Mouse (Mus musculus): ENCODE measurements around the gene Erich6. TPM values are rescaled to one million over a fixed set of nuclear protein-coding genes. Genes with fewer than 3 reads are reported as not detected.
"Not testable (repeated sequence)": the region's sequence is repeated elsewhere in the genome, so short reads cannot be mapped to it uniquely, and the experiment has no call there.

Gene Erich6
- polyA plus RNA-seq, 1 experiment from 2014 or later, result 0.19 TPM

- ATAC-seq (ENCODE audit: low FRiP score, low read depth), result no peak
- Histone ChIP-seq H3K4me3 (no peak overlapping the region), H3K4me2 (replicated peaks) (no peak overlapping the region), H3K9ac (no peak overlapping the region), H3K36me3 (no peaks in the 10 kb centered on the region), H3K9me3 (no peaks in the 10 kb centered on the region), H3K4me1 (no peaks in the 10 kb centered on the region), H3K27me3 (replicated peaks) (no peaks in the 10 kb centered on the region), H3K27ac (no peak overlapping the region)
- 93% methylated on average over 4 of the region's 4 CpGs for WGBS
These were observed 12.0 kb downstream of the Erich6 start for GRCm38 (mm10) chr3:58624981-58625380.

- H3K4me1 ChIP-seq, result no peaks in the 10 kb centered on the region
- no peak overlapping the region for H3K4me2 ChIP-seq (replicated peaks)
- H3K9me3 ChIP-seq, result no peaks in the 10 kb centered on the region
- 71% methylated on average over 3 of the region's 3 CpGs for WGBS
- no peaks in the 10 kb centered on the region for H3K27me3 ChIP-seq (replicated peaks)
- no peak overlapping the region for H3K4me3 ChIP-seq
- H3K27ac ChIP-seq, result no peak overlapping the region
- no peak overlapping the region for H3K9ac ChIP-seq
- no peak for ATAC-seq (ENCODE audit: low FRiP score, low read depth)
- H3K36me3 ChIP-seq, result no peaks in the 10 kb centered on the region
These were observed 14.2 kb downstream of the Erich6 start for GRCm38 (mm10) chr3:58622665-58623394.

GRCm38 (mm10) chr3:58621066-58621465, 15.9 kb downstream of the Erich6 start:
- 80% methylated on average over 7 of the region's 7 CpGs for WGBS
- Histone ChIP-seq H3K9me3 (no peaks in the 10 kb centered on the region), H3K4me3 (no peak overlapping the region), H3K9ac (no peak overlapping the region), H3K27me3 (replicated peaks) (no peaks in the 10 kb centered on the region), H3K4me2 (replicated peaks) (no peak overlapping the region), H3K36me3 (no peaks in the 10 kb centered on the region), H3K27ac (no peak overlapping the region), H3K4me1 (no peaks in the 10 kb centered on the region)
- ATAC-seq (ENCODE audit: low FRiP score, low read depth), result no peak

GRCm38 (mm10) chr3:58609985-58610384, 27.0 kb downstream of the Erich6 start:
- no peak overlapping the region for H3K9ac ChIP-seq
- WGBS, result 79% methylated on average over 5 of the region's 5 CpGs
- no peaks in the 10 kb centered on the region for H3K4me1 ChIP-seq
- no peaks in the 10 kb centered on the region for H3K27me3 ChIP-seq (replicated peaks)
- ATAC-seq (ENCODE audit: low FRiP score, low read depth), result no peak
- H3K9me3 ChIP-seq, result peaks cover 3% of the 10 kb centered on the region; the same call in 1 of the 2 replicates
- no peak overlapping the region for H3K4me3 ChIP-seq
- H3K36me3 ChIP-seq, result no peaks in the 10 kb centered on the region
- H3K4me2 ChIP-seq (replicated peaks), result no peak overlapping the region
- H3K27ac ChIP-seq, result no peak overlapping the region

GRCm38 (mm10) chr3:58608506-58608905, 28.5 kb downstream of the Erich6 start:
- no peaks in the 10 kb centered on the region for H3K27me3 ChIP-seq (replicated peaks)
- no peak for ATAC-seq (ENCODE audit: low FRiP score, low read depth)
- H3K4me1 ChIP-seq, result no peaks in the 10 kb centered on the region
- H3K36me3 ChIP-seq, result no peaks in the 10 kb centered on the region
- 35% methylated on average over 4 of the region's 4 CpGs for WGBS
- H3K27ac ChIP-seq, result no peak overlapping the region
- no peak overlapping the region for H3K9ac ChIP-seq
- H3K4me3 ChIP-seq, result no peak overlapping the region
- peaks cover 3% of the 10 kb centered on the region; the same call in 1 of the 2 replicates for H3K9me3 ChIP-seq
- no peak overlapping the region for H3K4me2 ChIP-seq (replicated peaks)

- H3K9ac ChIP-seq, result no peak overlapping the region
- H3K27ac ChIP-seq, result no peak overlapping the region
- 42% methylated on average over 5 of the region's 5 CpGs for WGBS
- peak; percentile 62; the same call in 1 of the 2 replicates for ATAC-seq (ENCODE audit: low FRiP score, low read depth)
- H3K27me3 ChIP-seq (replicated peaks), result no peaks in the 10 kb centered on the region
- peaks cover 21% of the 10 kb centered on the region for H3K36me3 ChIP-seq
- no peak overlapping the region for H3K4me2 ChIP-seq (replicated peaks)
- no peak overlapping the region for H3K4me3 ChIP-seq
- no peaks in the 10 kb centered on the region for H3K9me3 ChIP-seq
- no peaks in the 10 kb centered on the region for H3K4me1 ChIP-seq
These were observed 43.4 kb downstream of the Erich6 start for GRCm38 (mm10) chr3:58593623-58594022.

- 81% methylated on average over 7 of the region's 7 CpGs for WGBS
- H3K9me3 ChIP-seq; H3K4me2 ChIP-seq (replicated peaks); H3K9ac ChIP-seq; ATAC-seq (ENCODE audit: low FRiP score, low read depth); H3K27ac ChIP-seq; H3K4me3 ChIP-seq; H3K27me3 ChIP-seq (replicated peaks); H3K4me1 ChIP-seq: not testable (repeated sequence)
- H3K36me3 ChIP-seq, result peaks cover 18% of the 10 kb centered on the region
These were observed 44.3 kb downstream of the Erich6 start for GRCm38 (mm10) chr3:58592666-58593065.

- not testable (repeated sequence) for H3K4me2 ChIP-seq (replicated peaks); H3K27ac ChIP-seq; H3K4me1 ChIP-seq; H3K27me3 ChIP-seq (replicated peaks); H3K4me3 ChIP-seq; ATAC-seq (ENCODE audit: low FRiP score, low read depth); H3K9ac ChIP-seq; H3K9me3 ChIP-seq
- WGBS, result 93% methylated on average over 4 of the region's 4 CpGs
- peaks cover 34% of the 10 kb centered on the region for H3K36me3 ChIP-seq
These were observed 46.5 kb downstream of the Erich6 start for GRCm38 (mm10) chr3:58590544-58590943.

GRCm38 (mm10) chr3:58582788-58583426, 54.1 kb downstream of the Erich6 start:
- no peaks in the 10 kb centered on the region for H3K27me3 ChIP-seq (replicated peaks)
- peaks cover 21% of the 10 kb centered on the region for H3K36me3 ChIP-seq
- H3K4me1 ChIP-seq, result peaks cover 10% of the 10 kb centered on the region; the same call in 1 of the 2 replicates
- no peak for ATAC-seq (ENCODE audit: low FRiP score, low read depth)
- H3K4me2 ChIP-seq (replicated peaks), result no peak overlapping the region
- no peaks in the 10 kb centered on the region for H3K9me3 ChIP-seq
- H3K9ac ChIP-seq, result no peak overlapping the region
- WGBS, result 95% methylated on average over 5 of the region's 5 CpGs
- no peak overlapping the region for H3K27ac ChIP-seq
- H3K4me3 ChIP-seq, result no peak overlapping the region

GRCm38 (mm10) chr3:58582297-58582696, 54.7 kb downstream of the Erich6 start:
- 90% methylated on average over 5 of the region's 5 CpGs for WGBS
- no peak overlapping the region for H3K9ac ChIP-seq
- no peak overlapping the region for H3K27ac ChIP-seq
- H3K36me3 ChIP-seq, result peaks cover 18% of the 10 kb centered on the region
- ATAC-seq (ENCODE audit: low FRiP score, low read depth), result no peak
- no peak overlapping the region for H3K4me3 ChIP-seq
- no peaks in the 10 kb centered on the region for H3K9me3 ChIP-seq
- H3K4me2 ChIP-seq (replicated peaks), result no peak overlapping the region
- peaks cover 11% of the 10 kb centered on the region; the same call in 1 of the 2 replicates for H3K4me1 ChIP-seq
- H3K27me3 ChIP-seq (replicated peaks), result no peaks in the 10 kb centered on the region

GRCm38 (mm10) chr3:58581530-58581929, 55.5 kb downstream of the Erich6 start:
- Histone ChIP-seq H3K9me3 (no peaks in the 10 kb centered on the region), H3K4me1 (peaks cover 11% of the 10 kb centered on the region; the same call in 1 of the 2 replicates), H3K4me3 (no peak overlapping the region), H3K36me3 (peaks cover 12% of the 10 kb centered on the region), H3K4me2 (replicated peaks) (no peak overlapping the region), H3K9ac (no peak overlapping the region), H3K27me3 (replicated peaks) (no peaks in the 10 kb centered on the region), H3K27ac (no peak overlapping the region)
- WGBS, result 80% methylated on average over 4 of the region's 4 CpGs
- no peak for ATAC-seq (ENCODE audit: low FRiP score, low read depth)

- no peaks in the 10 kb centered on the region for H3K9me3 ChIP-seq
- WGBS, result 21% methylated on average over 8 of the region's 8 CpGs
- peaks cover 6% of the 10 kb centered on the region; the same call in 1 of the 2 replicates for H3K36me3 ChIP-seq
- peak overlapping the region; percentile 47 for H3K9ac ChIP-seq
- H3K4me3 ChIP-seq, result peak overlapping the region; percentile 97
- H3K4me1 ChIP-seq, result peaks cover 11% of the 10 kb centered on the region; the same call in 1 of the 2 replicates
- no peak for ATAC-seq (ENCODE audit: low FRiP score, low read depth)
- no peaks in the 10 kb centered on the region for H3K27me3 ChIP-seq (replicated peaks)
- H3K4me2 ChIP-seq (replicated peaks), result peak overlapping the region; percentile 58
- no peak overlapping the region for H3K27ac ChIP-seq
These were observed 59.4 kb downstream of the Erich6 start for GRCm38 (mm10) chr3:58577506-58578050.

Data from neural tube, embryonic 12.5 days (tissue).